Mouse (Mus musculus): ENCODE results near the gene Pnmal2.
A peak's percentile ranks its signal among the peaks of the same experiment; 100 is the strongest.

The Pnmal2 gene

DNA sequence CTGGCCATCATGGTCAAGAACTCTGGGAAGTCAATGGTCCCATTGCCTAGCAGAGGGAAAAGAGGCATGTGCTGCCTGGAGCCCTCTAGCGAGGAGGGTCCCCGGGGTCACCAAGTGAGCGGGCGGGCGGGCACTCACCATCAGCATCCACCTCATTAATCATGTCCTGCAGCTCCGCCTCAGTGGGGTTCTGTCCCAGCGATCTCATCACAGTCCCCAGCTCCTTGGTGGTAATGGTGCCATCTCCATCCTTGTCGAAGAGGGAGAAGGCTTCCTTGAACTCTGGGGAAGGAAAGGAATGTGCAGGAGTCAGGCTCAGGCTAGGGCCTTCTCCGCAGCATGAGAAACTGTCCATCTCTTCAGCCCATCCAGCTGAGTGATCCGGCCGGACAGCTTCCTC lies 27.0 kb upstream of the Pnmal2 start:
- DNase-seq (ENCODE audit: extremely low spot score), result no peak

DNA sequence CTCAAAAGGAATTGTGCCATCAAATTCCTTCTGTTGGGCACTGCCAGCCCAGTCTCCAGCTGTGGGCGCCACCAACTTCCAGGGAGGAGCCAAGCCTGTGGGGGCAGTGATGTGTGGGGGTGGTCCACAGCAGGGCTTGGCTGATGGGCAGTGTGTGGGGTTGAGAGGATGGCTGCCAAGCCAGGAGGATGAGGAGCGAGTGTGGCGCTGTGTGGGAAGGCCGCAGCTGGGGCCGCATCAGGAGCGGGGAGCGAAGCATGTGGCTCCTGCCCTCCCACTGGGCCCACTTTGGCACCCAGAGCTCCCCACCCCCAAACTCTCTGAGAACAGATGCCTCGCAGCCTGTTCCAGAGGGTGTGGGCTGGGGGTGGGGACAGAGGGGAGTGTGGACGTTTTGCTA lies 26.5 kb upstream of the Pnmal2 start:
- DNase-seq (ENCODE audit: extremely low spot score), result no peak

DNA sequence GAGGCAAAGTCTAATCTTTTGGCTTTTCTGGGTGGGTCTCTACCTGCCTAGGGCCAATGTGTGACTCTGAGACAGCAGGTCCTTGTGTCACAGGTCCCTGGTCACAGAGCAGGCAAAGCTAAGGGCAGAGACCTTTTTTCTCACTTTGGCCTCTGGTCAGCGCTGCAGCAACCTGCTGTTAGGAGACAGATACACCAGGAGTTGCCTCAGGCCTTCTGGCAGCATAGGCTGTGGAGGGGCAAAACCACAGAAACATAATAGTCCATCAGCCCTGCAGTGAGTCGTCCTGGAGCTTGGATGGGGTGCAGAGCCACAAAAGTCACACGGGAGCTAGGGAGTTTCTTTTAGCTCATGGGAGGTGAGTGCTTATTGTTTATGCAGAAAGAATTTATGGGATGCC lies 25.8 kb upstream of the Pnmal2 start:
- no peak for DNase-seq (ENCODE audit: extremely low spot score)

DNA sequence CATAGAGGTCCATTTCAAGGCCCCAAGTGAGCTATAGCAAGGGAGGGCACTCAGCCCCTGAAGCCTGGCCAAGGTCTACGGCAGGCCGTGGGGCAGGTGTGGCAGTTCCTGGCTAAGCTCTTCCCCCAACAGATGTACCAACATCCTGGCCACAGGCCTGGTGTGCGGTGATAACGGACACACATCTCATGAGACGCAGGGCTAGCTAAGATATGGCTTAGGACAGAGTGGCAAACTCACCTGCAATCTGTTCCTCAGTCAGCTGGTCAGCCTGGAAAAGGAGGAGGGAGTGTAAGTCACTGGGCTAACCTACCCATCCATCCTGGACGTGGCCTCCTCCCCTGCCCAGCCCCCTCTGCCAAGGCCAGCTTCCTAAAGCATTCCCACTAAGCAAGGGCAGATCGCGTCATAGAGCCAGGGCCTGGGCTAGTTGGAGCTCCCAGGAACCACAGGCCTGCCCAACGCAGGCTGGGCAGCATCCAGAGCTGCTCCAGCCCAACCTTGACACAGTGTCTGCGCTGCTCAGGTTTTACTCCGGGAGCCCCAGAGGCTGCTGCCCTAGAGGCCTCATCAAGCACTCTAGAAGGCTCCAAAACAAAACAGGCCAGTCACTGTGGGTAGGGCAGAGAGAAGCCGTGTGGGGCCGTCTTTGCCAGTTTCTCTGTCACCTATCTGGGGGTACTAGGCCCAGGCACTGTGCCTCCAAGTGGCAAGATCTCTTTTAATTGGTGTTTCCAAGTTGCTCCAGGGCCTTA lies 24.9 kb upstream of the Pnmal2 start:
- no peak for DNase-seq (ENCODE audit: extremely low spot score)

DNA sequence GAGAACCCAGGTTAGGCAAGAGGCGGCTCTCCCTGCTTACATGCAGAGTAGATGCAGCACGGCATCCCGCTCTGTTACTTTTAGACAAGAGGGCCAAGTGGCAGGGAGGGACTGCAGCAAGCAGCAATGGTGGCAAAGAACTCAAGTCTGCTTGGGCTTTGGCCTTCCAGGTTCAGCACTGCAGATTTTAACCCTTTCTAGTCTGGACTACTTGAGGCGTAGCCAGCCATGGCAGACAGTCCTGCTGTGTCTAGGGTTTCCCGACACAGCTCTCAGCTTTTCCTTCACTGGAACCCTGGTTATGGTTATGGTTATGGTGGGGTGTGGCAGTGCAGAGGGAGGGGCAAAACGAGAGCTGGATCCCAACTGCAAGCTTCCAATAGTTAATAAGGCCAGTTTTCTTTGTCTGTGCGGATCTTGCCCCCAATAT lies 24.3 kb upstream of the Pnmal2 start:
- no peak for DNase-seq (ENCODE audit: extremely low spot score)

DNA sequence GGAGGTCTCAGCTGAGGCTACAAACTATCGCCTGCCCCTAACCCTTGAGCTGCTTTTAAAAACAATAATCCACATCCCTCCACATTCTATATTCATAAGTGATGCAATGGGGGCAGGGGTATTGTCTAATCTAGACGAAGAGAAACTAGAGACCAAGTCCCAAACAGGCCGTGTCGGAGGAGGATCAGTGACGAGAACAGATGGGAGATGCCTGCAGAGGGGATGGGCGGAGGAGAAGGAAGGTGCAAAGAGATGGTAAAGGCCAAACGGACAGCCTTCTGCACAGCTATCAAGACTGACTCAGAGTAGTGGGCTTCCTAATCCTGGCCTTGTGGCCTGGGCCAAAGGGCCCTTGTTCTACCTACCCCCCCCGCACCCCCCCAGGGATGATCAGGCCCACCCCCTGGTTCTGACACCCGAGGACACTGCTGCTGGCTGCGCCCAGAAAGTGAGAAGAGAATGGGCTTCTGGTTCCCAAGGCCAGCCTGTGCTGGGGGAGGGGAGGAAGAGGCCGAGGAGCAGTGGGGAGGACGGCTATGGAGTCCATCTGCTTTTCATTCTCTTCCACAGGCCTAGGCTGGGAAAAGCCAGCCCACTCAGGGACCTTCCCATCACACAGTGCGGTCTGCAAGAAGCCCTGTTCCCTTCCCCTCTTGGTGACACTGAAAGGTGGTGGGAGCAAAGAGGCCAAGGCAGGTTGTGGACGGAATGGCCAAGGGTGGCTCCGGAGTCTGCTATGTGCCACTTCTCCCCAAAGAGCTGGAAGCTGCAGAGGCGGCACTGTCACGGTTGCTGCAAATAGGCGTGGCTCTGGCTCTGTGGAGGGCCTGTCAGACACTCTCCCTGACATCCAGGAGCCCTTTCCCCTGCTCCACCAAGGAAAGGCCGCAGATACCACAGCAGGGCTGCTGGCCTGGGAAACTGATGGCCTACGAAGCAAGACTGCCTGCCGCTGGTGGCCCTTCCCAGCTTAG lies 23.4 kb upstream of the Pnmal2 start:
- no peak for DNase-seq (ENCODE audit: extremely low spot score)

DNA sequence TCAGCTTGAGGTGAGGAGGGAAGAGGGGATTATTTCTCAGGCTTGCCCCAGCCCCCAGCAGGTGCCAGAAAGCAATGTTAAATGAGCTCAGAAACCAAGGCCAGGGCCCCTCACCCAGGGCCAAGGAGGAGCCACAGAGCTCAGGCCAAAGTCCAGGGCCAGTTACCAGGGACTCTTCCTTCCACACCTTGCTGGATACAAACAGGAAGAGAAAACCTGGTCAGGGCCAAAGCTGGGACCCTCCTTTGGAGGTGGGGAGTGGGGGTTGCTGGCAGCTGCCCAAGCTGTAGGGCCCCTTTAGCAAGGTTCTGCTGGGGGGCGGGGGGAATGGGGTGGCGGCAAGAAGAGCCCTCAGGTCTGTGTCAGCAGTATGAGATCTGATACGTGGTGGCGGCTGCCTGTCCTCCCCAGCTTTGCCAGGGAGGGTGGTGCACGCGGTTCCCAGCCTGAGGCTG lies 22.6 kb upstream of the Pnmal2 start:
- DNase-seq (ENCODE audit: extremely low spot score), result no peak

DNA sequence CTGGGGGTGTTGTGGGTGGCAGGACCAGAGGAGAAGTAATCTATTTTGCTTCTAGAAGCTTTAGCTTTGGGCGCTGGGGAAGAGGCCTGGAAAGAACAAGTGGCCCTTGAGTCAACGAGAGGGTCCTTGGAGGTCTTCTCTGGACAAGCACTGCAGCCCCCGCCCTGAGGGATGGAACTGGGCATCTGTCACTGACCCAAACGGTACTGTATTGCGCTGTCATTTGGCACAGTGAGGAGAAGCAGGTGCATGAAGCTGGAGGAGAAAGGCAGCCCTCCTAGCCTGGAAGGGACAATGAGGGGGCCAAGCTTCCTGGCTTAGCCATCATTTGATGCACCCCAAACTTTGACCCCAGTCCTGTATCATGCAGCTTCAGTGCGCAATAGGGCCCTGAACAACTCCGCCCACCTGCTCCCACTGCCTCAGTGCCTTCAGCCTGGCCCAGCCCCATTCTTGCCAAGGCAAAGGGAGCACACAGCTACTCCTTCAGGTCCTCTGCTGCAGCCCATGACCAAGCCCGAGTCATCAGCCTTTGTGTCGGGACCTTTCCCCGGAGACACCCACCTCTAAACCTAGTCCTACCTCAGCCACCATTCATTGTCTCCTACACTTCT lies 22.0 kb upstream of the Pnmal2 start:
- no peak for DNase-seq (ENCODE audit: extremely low spot score)

DNA sequence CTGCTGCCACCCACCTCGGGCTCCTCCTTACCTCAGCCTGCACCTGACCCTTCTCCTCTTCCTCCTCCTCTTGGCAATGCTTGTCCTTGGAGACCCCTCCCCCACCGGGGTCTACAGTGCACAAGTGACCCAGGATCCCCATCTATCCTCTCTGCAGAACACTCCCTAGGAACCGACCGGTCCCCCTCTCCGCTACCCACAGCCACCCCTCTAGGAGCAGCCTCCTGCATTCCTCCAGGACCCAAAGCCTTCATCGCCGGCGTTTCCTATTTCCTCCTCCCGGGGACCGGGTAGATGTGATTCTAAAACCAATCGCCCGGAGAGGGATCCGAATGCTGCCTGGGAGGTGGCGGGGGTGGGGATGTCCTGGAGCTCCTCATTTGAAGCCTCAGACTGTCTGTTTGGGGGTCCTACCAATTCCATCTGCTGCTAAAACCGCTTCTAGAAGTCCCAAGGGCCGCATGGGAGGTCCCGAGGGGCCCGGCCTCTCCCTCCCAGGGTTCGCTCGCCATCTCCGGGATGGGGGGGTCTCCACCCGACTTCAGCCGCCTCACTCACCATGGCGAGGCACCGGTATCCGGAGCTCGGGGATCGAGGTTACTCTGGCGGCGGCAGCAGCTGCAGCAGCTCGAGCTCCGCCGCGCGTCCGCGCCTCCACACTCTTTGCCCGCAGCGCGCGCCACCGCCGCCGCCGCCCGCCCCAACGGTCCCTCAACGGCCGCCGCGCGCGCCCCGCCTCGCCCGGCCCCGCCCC lies 21.0 kb upstream of the Pnmal2 start:
- DNase-seq (ENCODE audit: extremely low spot score), result no peak

DNA sequence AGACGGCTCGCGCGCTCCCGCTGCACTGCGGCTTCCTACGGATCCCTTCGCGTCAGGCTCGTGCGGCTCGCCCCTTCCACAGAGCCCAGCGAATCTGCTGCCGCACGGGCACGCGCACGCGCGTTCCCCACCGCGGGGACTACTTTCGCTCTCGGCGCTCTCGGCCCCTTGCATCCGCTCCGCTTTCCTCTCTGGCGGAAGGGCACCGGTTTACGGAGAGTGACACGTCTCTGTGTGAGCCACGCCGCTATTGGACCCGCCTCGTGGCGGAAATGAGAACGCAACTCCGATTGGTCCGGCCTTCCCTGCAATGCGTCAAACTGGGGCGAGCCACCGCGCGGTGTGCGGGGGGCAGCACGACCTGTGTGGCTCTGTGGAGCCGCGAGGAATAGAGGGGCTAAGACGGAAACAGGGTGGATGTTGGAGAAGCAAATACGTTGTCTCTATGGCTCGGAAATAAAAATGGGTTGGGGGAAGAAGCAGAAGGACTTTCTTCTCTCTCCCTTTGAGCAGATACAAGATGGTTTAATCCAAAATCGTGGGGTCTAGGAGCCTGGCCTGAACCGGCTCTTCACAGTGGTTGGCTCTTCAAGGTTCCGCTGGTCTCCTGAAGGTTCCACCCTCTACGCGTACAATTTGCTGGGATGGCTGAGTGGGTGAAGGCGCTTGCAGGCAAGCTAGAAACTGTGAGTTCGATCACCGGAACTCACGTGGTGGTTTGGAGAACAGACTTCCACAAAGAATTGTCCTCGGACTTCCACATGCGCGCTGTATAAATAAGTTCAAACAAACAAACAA lies 20.2 kb upstream of the Pnmal2 start, which contains the start of gene Calm3:
Gene Calm3 (minus strand): TSS at position 78 of the 798 bp plus-strand sequence.
- peak; percentile 100 for DNase-seq (ENCODE audit: extremely low spot score)

DNA sequence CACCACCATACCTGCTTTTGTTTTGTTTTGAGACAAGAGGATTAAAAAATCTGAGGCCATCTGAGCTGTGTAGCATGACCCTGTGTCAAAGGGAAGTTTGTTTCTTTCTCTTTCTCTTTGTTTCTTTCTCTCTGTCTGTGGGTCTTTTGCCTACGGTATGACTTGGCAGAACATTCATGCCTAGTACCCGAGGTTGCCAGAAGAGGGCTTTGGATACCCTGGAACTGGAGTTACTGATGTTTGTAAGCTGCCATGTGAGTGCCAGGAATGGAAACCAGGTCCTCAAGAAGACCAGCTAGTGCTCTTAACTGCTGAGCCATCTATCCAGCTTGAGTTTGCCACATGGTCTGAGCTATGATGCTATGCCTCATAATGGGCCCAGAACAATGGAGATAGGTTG lies 16.1 kb upstream of the Pnmal2 start:
- DNase-seq (ENCODE audit: extremely low spot score), result no peak

DNA sequence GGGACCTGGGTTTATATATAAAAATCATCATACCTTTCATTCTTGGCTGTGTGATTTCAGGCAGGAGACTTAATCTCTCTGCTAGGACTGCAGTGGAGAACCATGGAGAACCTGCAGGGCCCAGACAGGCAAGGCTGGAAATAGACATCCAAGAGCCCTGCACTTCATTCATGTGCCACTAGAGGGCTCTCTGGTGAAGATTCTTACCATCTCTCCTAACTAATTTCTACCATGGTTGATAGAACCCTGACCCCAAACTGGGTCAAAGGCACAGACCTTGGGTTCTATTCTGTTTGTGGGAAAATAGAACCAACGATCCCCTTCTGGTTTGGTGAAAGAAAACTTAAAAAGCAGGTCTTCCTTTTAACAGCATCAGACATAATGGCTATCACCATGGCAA lies 13.6 kb upstream of the Pnmal2 start:
- peak; percentile 68 for DNase-seq (ENCODE audit: extremely low spot score)

DNA sequence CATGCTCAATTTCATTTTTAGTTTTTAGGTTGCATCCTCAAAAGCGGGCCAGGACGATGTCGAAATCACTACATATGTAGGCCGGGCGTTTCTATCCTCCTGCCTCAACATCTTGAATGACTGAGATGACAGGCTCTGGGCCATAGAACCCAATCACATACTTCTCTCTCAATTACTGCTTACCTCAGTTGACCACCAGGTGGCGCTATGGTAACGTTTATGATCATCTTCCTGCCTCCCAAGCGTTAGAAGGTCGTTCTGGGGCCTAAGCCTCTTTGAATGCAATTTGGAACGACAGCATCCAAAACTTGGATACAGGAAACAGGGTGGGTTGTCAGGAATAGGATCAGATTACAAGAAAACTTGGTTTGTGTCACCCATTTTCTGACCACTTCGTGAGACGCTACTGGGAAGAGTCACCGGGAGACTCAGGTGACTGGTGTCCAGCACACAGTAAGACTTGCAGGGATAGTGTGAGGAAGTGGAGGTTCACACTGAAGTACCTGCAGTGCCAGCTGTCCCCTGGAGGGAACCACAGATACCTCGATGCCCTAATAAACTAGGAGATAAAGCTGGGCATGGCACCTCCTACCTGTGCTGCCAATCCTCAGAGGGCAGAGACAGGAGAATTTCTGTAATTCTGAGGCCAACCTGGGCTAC lies 12.4 kb upstream of the Pnmal2 start:
- peak; percentile 82 for DNase-seq (ENCODE audit: extremely low spot score)

DNA sequence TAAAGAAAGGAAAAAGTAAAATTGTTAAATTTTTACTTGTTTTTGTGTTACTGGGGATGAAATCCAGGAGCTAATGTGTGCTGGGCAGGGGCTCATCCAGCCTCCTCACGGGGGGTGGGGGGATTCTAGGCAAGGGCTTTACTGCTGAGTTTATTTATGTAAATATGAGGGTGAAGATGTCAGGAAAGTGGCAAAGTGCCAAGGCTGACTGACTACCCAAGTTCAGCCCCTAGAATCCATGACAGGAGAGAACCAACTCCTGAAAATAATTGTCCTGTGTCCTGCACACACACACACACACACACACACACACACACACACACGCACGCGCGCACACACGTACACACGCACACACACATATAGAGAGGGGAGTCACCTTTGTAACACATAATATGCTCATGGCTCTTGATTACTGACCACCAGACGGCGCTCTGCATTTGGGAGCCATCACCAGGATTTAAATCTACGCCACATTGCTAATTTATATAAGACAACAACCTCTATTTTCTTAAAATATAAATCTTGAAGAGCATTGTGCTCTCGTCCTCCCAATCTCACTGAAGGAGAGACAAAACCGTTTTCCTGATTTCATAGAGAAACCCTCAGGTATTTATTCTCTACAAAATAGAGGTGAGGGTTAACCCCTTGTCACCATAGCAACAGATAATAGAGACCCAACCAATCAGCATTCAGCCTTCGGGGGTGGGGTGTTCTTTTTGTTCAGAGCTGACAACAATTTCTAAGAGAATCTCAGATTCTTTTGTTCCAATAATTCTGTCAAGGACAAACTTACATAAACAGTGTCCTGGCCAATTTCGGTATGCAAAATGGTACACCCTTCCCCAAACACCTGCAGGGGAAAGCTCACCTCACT lies 11.5 kb upstream of the Pnmal2 start:
- no peak for DNase-seq (ENCODE audit: extremely low spot score)

DNA sequence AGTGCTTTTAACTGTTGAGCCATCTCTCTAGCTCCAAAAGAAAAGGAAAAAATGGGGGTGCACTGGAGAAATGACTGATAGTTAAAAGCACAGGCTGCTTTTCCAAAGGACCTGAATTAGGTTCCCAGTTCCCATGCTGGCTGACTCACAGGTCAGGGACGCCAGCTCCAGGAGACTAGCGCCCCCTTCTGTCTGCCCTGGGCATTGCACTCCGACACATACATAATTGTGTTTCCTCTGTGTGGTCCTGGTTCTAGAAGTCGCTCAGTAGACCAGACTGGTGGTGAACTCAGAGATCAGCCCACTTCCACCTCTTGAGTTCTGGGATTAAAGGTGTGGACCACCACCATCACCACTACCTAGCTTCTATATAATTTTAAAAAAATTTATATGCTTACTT lies 7.2 kb upstream of the Pnmal2 start:
- DNase-seq (ENCODE audit: extremely low spot score), result no peak

DNA sequence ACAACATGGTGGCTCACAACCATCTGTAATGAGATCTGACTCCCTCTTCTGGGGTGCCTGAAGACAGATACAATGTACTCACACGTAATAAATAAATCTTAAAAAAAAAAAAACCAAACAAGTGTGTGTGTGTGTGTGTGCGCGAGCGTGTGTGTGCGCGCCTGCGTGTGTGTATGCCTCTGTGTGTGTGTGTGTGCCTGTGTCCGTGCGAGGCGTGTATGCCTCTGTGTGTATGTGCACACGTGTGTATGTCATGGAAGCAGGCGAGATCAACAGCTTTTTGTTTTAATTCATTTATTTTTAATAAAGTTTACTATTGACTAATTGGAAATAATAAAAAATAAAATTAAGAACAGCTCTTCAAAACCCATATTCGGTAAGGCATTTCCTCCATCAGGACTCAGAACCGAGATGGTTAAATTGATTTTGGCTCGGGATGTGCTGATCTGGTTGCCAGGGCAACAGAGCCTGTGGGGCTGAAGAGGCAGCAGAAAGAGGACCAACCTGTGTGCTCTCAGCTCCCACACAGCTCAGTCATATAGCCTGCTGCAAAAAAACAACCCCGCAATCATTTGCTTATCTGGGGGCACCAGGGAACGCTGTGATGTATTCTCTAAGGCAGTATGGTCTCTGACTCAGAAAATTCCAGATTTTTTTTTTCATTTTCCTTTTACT lies 6.2 kb upstream of the Pnmal2 start:
- no peak for DNase-seq (ENCODE audit: extremely low spot score)

DNA sequence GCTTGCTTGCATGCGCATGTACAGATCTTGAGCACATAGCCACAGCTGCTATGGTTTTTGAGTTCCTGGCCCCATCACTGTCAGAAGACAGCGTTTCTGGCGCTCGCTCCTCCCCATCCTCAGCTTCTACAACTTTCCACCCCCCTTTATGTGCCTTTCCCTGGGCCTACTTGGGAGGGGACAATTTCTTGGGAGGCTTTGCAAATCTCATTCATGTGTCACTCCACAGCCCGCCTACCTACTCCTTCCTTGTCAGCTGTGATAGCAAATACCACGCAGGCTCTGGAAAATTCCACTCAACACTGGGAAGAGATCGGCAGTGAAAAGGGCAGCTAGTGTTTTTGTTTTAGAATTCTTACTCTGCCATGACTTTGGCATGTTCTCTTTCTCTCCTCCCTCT lies 4.2 kb upstream of the Pnmal2 start:
- DNase-seq (ENCODE audit: extremely low spot score), result no peak

DNA sequence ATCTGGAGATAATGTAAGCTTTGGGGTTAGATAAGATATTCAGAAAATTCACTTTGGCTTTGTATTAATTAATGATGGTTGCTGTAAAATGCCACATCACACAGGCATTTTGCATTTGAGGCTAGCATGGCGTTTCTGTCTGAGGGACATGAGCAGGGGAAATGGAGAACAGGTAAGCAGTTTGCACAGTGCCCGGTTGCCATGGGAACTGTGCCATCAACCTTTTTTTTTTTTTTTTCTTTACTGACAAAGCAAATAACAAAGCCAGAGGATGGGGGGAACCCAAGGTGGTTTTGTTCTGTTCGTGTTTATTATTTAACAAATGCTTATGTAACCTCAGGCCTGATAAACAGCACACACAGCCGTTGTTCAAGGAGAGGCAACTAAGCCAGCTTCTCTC lies 1.6 kb upstream of the Pnmal2 start:
- no peak for DNase-seq (ENCODE audit: extremely low spot score)

All from embryo, embryonic 9.5 days (tissue).